Mouse (Mus musculus) hindbrain, embryonic 14.5 days (tissue): Measurements from ENCODE around the gene Tsc2. TPM values are rescaled to one million over a fixed set of nuclear protein-coding genes. Genes with fewer than 3 reads are reported as not detected.

Source experiments
- ATAC-seq: fragments of 200-750 bp; cut with Nextera tagmentation; 2 replicates; pipeline ENCODE4 v1.8.0; 2017; ENCODE audit warnings: moderate number of reproducible peaks, mild to moderate bottlenecking, moderate TSS enrichment, moderate library complexity; ENCODE audit not compliant: low FRiP score
- DNase-seq: peaks from one replicate; pipeline ENCODE4 v3.0.0-alpha.2; 2015; ENCODE audit warnings: low spot score
- H3K27ac ChIP-seq: fragments of 300-500 bp; sonication (generic); 2 replicates; pipeline ENCODE4 v1.5.1; 2014; ENCODE audit warnings: mild to moderate bottlenecking, moderate library complexity
- H3K27me3 ChIP-seq: fragments of 300-500 bp; sonication (generic); 2 replicates; pipeline ENCODE4 v1.6.1; 2014; ENCODE audit warnings: mild to moderate bottlenecking, low read length, mixed read lengths; ENCODE audit not compliant: control insufficient read depth, insufficient read depth
- H3K36me3 ChIP-seq: fragments of 300-500 bp; sonication (generic); replicated peaks from 2 replicates; pipeline ENCODE4 v1.6.1; 2014; ENCODE audit not compliant: control insufficient read depth, insufficient read depth
- H3K4me1 ChIP-seq: fragments of 300-500 bp; sonication (generic); replicated peaks from 2 replicates; pipeline ENCODE4 v1.6.1; 2014; ENCODE audit warnings: antibody characterized with exemption, low read length, mixed read lengths; ENCODE audit not compliant: control insufficient read depth, insufficient read depth
- H3K4me2 ChIP-seq: fragments of 300-500 bp; sonication (generic); replicated peaks from 2 replicates; pipeline ENCODE4 v1.6.1; 2014; ENCODE audit warnings: mild to moderate bottlenecking, moderate library complexity
- H3K4me3 ChIP-seq: fragments of 300-500 bp; sonication (generic); replicated peaks from 2 replicates; pipeline ENCODE4 v1.5.1; 2014; ENCODE audit warnings: mild to moderate bottlenecking, low read length
- H3K9ac ChIP-seq: fragments of 300-500 bp; sonication (generic); 2 replicates; pipeline ENCODE4 v1.6.1; 2014
- H3K9me3 ChIP-seq: fragments of 300-500 bp; sonication (generic); 2 replicates; pipeline ENCODE4 v1.6.1; 2016; ENCODE audit warnings: low read length; ENCODE audit not compliant: control insufficient read depth
- WGBS: fragments of 180-500 bp; shearing (Covaris S2); extraction: QIAGEN DNeasy Blood & Tissue Kit; methylation state at CpG from one replicate; pipeline ENCODE4 v1.1.7; 2014; 5-methylcytosine and 5-hydroxymethylcytosine counted together
- polyA plus RNA-seq: library from polyadenylated mRNA; unstranded; fragments of >200 nt; fragmentation: Nextera tagmentation; extraction: Ambion mirVana; gene quantifications from 2 replicates; pipeline ENCODE4 v1.2.1, GENCODE M21; 2014

The Tsc2 gene
- polyA plus RNA-seq, 1 experiment from 2014 or later: 74.7 TPM

DNA sequence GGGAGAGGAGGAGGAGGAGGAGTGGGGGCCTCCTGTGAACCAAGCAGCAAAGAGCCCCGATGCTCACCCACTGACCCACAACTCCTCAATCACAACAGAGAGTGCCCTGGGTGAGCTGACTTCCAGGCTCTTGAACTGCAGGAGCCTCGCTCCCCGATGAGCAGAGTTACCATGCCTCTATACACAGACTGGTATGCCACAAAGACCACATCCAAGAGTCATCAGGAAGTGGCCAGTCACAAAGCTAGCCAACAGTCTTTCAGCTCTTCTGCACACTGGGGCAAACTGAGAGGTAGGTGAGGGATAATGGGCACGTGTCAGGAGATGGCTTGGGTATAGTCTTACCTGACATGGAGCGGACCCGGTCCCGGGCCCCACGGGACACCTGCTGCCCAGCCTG, 28.5 kb downstream of the Tsc2 start:
- Histone ChIP-seq H3K4me3 (no peak overlapping the region), H3K9me3 (no peaks in the 10 kb centered on the region), H3K27ac (no peak overlapping the region), H3K9ac (no peak overlapping the region), H3K4me2 (no peak overlapping the region), H3K27me3 (no peaks in the 10 kb centered on the region), H3K36me3 (peaks cover 96% of the 10 kb centered on the region), H3K4me1 (no peaks in the 10 kb centered on the region)
- WGBS: 92% methylated on average over 8 of the region's 8 CpGs
- ATAC-seq (no peak), DNase-seq (no peak)

- Histone ChIP-seq H3K4me2 (no peak overlapping the region), H3K9me3 (no peaks in the 10 kb centered on the region), H3K36me3 (peaks cover 97% of the 10 kb centered on the region), H3K4me1 (no peaks in the 10 kb centered on the region), H3K4me3 (no peak overlapping the region), H3K27me3 (no peaks in the 10 kb centered on the region), H3K9ac (no peak overlapping the region), H3K27ac (no peak overlapping the region)
- ATAC-seq (no peak), DNase-seq (no peak)
- WGBS: 93% methylated on average over 4 of the region's 4 CpGs
These were observed 31.9 kb downstream of the Tsc2 start for GRCm38 (mm10) chr17:24600502-24600901.

DNA sequence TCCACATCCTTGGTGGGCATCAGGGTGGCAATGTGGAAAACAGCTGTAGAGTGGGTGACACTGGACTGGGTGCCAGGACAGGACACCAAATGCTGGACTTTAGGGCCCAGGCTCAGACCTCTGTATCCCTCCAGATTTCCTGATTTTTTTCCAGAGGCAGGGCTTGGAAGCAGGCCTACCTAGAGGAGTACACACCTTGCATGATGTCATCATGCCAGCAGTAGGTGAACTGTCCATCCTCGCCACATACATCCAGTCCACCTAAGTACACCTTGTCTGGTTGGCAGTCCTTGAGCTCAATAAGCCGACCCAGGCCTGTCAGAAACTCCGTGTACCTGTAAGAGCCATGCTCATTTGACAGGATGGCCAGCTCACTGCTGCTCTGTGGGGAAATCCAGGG, 34.4 kb downstream of the Tsc2 start:
- Histone ChIP-seq H3K27ac (no peak overlapping the region), H3K9ac (no peak overlapping the region), H3K4me1 (no peaks in the 10 kb centered on the region), H3K9me3 (no peaks in the 10 kb centered on the region), H3K27me3 (no peaks in the 10 kb centered on the region), H3K4me3 (no peak overlapping the region), H3K36me3 (peaks cover 99% of the 10 kb centered on the region), H3K4me2 (no peak overlapping the region)
- 98% methylated on average over 3 of the region's 3 CpGs for WGBS
- no peak for ATAC-seq
- DNase-seq: no peak

- Histone ChIP-seq H3K27me3 (no peaks in the 10 kb centered on the region), H3K4me3 (no peak overlapping the region), H3K27ac (no peak overlapping the region), H3K9me3 (no peaks in the 10 kb centered on the region), H3K36me3 (peaks cover 100% of the 10 kb centered on the region), H3K4me1 (no peaks in the 10 kb centered on the region), H3K4me2 (no peak overlapping the region), H3K9ac (no peak overlapping the region)
- ATAC-seq (no peak), DNase-seq (no peak)
- 93% methylated on average over 19 of the region's 19 CpGs for WGBS
These were observed 35.8 kb downstream of the Tsc2 start for GRCm38 (mm10) chr17:24596471-24597183.

- no peak for ATAC-seq
- WGBS: 91% methylated on average over 5 of the region's 5 CpGs
- H3K36me3 ChIP-seq: peaks cover 100% of the 10 kb centered on the region
- no peak overlapping the region for H3K4me3 ChIP-seq
- no peak for DNase-seq
- H3K4me2 ChIP-seq: no peak overlapping the region
- no peaks in the 10 kb centered on the region for H3K27me3 ChIP-seq
- H3K9me3 ChIP-seq: no peaks in the 10 kb centered on the region
- no peak overlapping the region for H3K9ac ChIP-seq
- H3K4me1 ChIP-seq: no peaks in the 10 kb centered on the region
- H3K27ac ChIP-seq: no peak overlapping the region
These were observed 36.4 kb downstream of the Tsc2 start for GRCm38 (mm10) chr17:24596073-24596466.

DNA sequence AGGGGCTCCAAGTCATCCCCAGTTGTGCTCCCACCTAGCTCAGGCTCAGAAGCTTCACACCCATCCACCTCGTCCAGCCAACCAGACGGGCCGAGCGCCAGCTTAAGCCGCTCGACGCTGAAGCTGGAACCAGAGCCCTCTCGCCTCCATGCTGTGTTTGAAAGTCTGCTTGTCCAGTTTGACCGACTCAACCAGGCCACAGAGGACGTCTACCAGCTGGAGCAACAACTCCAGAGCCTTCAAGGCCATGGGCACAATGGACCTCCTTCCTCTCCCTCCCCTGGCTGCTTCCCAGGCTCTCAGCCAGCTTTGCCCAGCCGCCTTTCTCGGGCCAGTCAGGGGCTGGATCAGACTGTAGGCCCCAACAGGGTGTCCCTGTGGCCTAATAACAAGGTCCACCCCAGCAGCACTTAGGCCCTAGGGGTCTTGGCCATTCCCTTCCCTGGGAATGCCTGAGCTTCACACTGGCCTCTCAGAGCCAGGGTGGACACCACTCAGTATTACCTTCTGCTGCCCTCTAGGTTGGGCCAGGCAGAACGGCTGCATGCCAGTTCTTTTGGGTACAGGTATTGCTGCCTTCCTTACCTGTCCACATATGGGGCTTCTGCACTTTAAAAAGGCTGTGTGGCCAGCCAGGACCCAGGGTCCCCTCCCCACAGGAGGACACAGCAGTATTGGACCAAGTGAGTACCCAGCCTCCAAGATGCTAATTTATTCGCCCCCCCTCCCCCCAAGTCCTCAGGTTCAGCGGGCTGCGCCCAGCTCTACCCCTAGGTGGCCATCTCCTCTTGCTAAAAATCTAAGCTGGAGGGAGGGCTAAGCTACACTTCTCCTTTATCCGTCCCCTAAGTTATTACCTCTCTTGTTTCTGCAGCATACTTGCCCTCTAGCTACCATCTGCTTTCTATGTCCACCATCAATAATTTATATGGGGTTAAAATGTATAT, 37.0 kb downstream of the Tsc2 start:
- no peak overlapping the region for H3K4me2 ChIP-seq
- H3K36me3 ChIP-seq: peaks cover 100% of the 10 kb centered on the region
- no peaks in the 10 kb centered on the region for H3K27me3 ChIP-seq
- no peak overlapping the region for H3K27ac ChIP-seq
- no peak for ATAC-seq
- H3K9me3 ChIP-seq: no peaks in the 10 kb centered on the region
- no peak overlapping the region for H3K4me3 ChIP-seq
- 73% methylated on average over 17 of the region's 17 CpGs for WGBS
- H3K9ac ChIP-seq: no peak overlapping the region
- DNase-seq: no peak
- no peaks in the 10 kb centered on the region for H3K4me1 ChIP-seq

- Histone ChIP-seq H3K27me3 (no peaks in the 10 kb centered on the region), H3K27ac (no peak overlapping the region), H3K9ac (no peak overlapping the region), H3K4me3 (no peak overlapping the region), H3K9me3 (no peaks in the 10 kb centered on the region), H3K36me3 (peaks cover 98% of the 10 kb centered on the region), H3K4me2 (no peak overlapping the region), H3K4me1 (no peaks in the 10 kb centered on the region)
- no peak for ATAC-seq
- no peak for DNase-seq
- WGBS: 96% methylated on average over 26 of the region's 26 CpGs
These were observed 38.2 kb downstream of the Tsc2 start for GRCm38 (mm10) chr17:24593992-24594890.

DNA sequence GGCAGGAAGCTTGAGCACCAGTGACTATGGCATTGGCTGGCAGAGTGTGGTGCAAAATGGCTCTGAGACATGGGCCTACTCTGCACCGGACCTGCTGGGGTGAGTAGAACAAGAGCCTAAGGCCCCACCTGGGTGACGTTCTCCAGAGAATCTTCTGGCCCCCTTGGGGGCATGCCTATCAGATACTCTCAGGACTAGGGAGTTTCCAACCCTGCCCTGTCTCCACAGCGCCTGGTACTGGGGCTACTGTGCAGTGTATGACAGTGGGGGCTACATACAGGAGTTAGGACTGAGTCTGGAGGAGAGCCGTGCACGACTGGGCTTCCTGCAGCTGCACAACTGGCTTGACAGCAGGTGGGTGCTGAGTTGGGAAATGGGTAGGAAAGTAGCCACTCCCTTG, 39.2 kb downstream of the Tsc2 start:
- Histone ChIP-seq H3K27me3 (no peaks in the 10 kb centered on the region), H3K4me3 (no peak overlapping the region), H3K9ac (no peak overlapping the region), H3K4me2 (no peak overlapping the region), H3K27ac (no peak overlapping the region), H3K4me1 (no peaks in the 10 kb centered on the region), H3K9me3 (no peaks in the 10 kb centered on the region), H3K36me3 (peaks cover 95% of the 10 kb centered on the region)
- WGBS: 85% methylated on average over 5 of the region's 5 CpGs
- ATAC-seq: no peak
- no peak for DNase-seq

GRCm38 (mm10) chr17:24591695-24592094, 40.7 kb downstream of the Tsc2 start:
- Histone ChIP-seq H3K9me3 (no peaks in the 10 kb centered on the region), H3K27ac (no peak overlapping the region), H3K36me3 (peaks cover 94% of the 10 kb centered on the region), H3K9ac (no peak overlapping the region), H3K4me3 (no peak overlapping the region), H3K27me3 (no peaks in the 10 kb centered on the region), H3K4me1 (no peaks in the 10 kb centered on the region), H3K4me2 (no peak overlapping the region)
- no peak for ATAC-seq
- DNase-seq: no peak
- 95% methylated on average over 5 of the region's 5 CpGs for WGBS
